Mouse (Mus musculus): ENCODE measurements around the gene Kirrel. TPM values are rescaled to one million over a fixed set of nuclear protein-coding genes. Genes with fewer than 3 reads are reported as not detected.

Kirrel gene
- total and polyA plus RNA-seq, 3 experiments: not detected

DNA sequence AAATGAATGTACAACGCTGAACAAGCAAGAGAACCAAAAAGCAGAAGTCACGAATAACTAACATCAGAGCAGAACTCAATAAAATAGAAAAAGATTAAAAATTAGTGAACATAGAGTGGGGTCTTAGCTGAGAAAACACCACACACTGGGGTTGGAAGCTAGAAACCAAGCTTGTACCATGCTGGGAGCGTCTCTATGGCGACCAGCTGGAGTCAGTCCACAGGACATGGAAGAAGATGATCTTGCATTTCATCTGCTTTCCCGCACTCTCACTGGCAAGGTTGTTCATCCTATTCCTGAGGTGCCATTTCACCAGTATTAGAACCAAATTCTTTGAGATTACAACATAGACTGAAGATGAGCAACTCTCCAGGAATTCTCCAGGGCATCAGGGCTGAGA is 126.7 kb downstream of the Kirrel start:
- H3K9me3 ChIP-seq (replicated peaks; ENCODE audit: insufficient read depth, low read length): no peaks in the 10 kb centered on the region
- H3K27ac ChIP-seq (ENCODE audit: control insufficient read depth, low read depth, low read length): no peak overlapping the region
- TF ChIP-seq NELFE (IDR thresholded peaks at IDR 0.05; ENCODE audit: low read depth, low read length) (no peak), USF2 (IDR thresholded peaks at IDR 0.05; ENCODE audit: borderline replicate concordance in 1 of 2, insufficient read depth in 1 of 2, low read depth in 1 of 2, low read length in 2 of 2) (no peak), TCF12 (IDR thresholded peaks at IDR 0.05; ENCODE audit: low read depth, low read length) (no peak), JUND (IDR thresholded peaks at IDR 0.05; ENCODE audit: low read depth, low read length) (no peak), SMC3 (IDR thresholded peaks at IDR 0.05; ENCODE audit: low read depth, low read length) (no peak), MAX (IDR thresholded peaks at IDR 0.05; ENCODE audit: low read length) (no peak), ZKSCAN1 (IDR thresholded peaks at IDR 0.05; ENCODE audit: low read depth, low read length) (no peak), RAD21 (IDR thresholded peaks at IDR 0.05; ENCODE audit: low read depth, low read length) (no peak), BHLHE40 (IDR thresholded peaks at IDR 0.05; ENCODE audit: borderline replicate concordance, low read depth, low read length) (no peak), MAFK (IDR thresholded peaks at IDR 0.05; ENCODE audit: borderline replicate concordance, low read depth, low read length) (no peak), USF1 (IDR thresholded peaks at IDR 0.05; ENCODE audit: low read depth, low read length) (no peak), ELF1 (IDR thresholded peaks at IDR 0.05; ENCODE audit: low read depth, low read length) (no peak), CHD1 (IDR thresholded peaks at IDR 0.05; ENCODE audit: low read depth, low read length) (no peak), E2F4 (IDR thresholded peaks at IDR 0.05; ENCODE audit: borderline replicate concordance, low read depth, low read length) (no peak), CHD2 (IDR thresholded peaks at IDR 0.05; ENCODE audit: low read length) (no peak), GABPA (IDR thresholded peaks at IDR 0.05; ENCODE audit: low read depth, low read length) (no peak), TBP (IDR thresholded peaks at IDR 0.05; ENCODE audit: low read depth, low read length) (no peak), GATA1 (IDR thresholded peaks at IDR 0.05; ENCODE audit: low read depth, low read length) (no peak), RCOR1 (IDR thresholded peaks at IDR 0.05; ENCODE audit: low read depth, low read length) (no peak), SIN3A (IDR thresholded peaks at IDR 0.05; ENCODE audit: low read length) (no peak)

GRCm38 (mm10) chr3:87041733-87042132 is 132.8 kb downstream of the Kirrel start:
- H3K9me3 ChIP-seq (replicated peaks; ENCODE audit: insufficient read depth, low read length): no peaks in the 10 kb centered on the region
- H3K4me3 ChIP-seq (ENCODE audit: control insufficient read depth in 1 of 2, insufficient read depth in 1 of 2, low read depth in 2 of 2, low read length in 2 of 2): no peak overlapping the region
- no peaks in the 10 kb centered on the region for H3K4me1 ChIP-seq (ENCODE audit: control insufficient read depth in 1 of 2, insufficient read depth in 2 of 2, low read length in 2 of 2)
- no peak for TF ChIP-seq ETS1 (IDR thresholded peaks at IDR 0.05; ENCODE audit: low read depth, low read length)
- TF ChIP-seq JUND (IDR thresholded peaks at IDR 0.05; ENCODE audit: low read depth, low read length): no peak
- TF ChIP-seq ELF1 (IDR thresholded peaks at IDR 0.05; ENCODE audit: low read depth, low read length): no peak
- H3K79me2 ChIP-seq (ENCODE audit: control insufficient read depth, insufficient read depth, low read length, poor library complexity): no peaks in the 10 kb centered on the region
- H3K27ac ChIP-seq (ENCODE audit: control insufficient read depth, low read depth, low read length): no peak overlapping the region
- no peak overlapping the region for H3K9ac ChIP-seq (ENCODE audit: control insufficient read depth, low read depth, low read length, poor library complexity, severe bottlenecking)
- H3K36me3 ChIP-seq (ENCODE audit: control insufficient read depth in 1 of 2, insufficient read depth in 2 of 2, low read length in 2 of 2): no peaks in the 10 kb centered on the region
- no peak for DNase-seq (ENCODE audit: low read depth, low spot score)
- H3K27me3 ChIP-seq (ENCODE audit: control insufficient read depth in 1 of 2, insufficient read depth in 2 of 2, low read length in 2 of 2): no peaks in the 10 kb centered on the region

More for the DNA sequence above, 126.7 kb downstream of the Kirrel start:
- no peak overlapping the region for H3K4me3 ChIP-seq (ENCODE audit: control insufficient read depth in 1 of 2, insufficient read depth in 1 of 2, low read depth in 2 of 2, low read length in 2 of 2)
- H3K27me3 ChIP-seq (ENCODE audit: control insufficient read depth in 1 of 2, insufficient read depth in 2 of 2, low read length in 2 of 2): no peaks in the 10 kb centered on the region
- no peaks in the 10 kb centered on the region for H3K4me1 ChIP-seq (ENCODE audit: control insufficient read depth in 1 of 2, insufficient read depth in 2 of 2, low read length in 2 of 2)
- DNase-seq (ENCODE audit: low read depth, low spot score): no peak
- H3K36me3 ChIP-seq (ENCODE audit: control insufficient read depth in 1 of 2, insufficient read depth in 2 of 2, low read length in 2 of 2): no peaks in the 10 kb centered on the region
- no peaks in the 10 kb centered on the region for H3K79me2 ChIP-seq (ENCODE audit: control insufficient read depth, insufficient read depth, low read length, poor library complexity)
- H3K9ac ChIP-seq (ENCODE audit: control insufficient read depth, low read depth, low read length, poor library complexity, severe bottlenecking): no peak overlapping the region

All from MEL (cell line).